Mouse (Mus musculus): ENCODE data around the gene Gm45717.

GRCm38 (mm10) chr7:140954733-140955071, 1.0 kb downstream of the Gm45717 start:
- no peak for TF ChIP-seq CTCF (IDR thresholded peaks at IDR 0.05; ENCODE audit: extremely low read depth, insufficient read length, insufficient replicate concordance, low read depth, low read length)
- TF ChIP-seq POLR2A (IDR thresholded peaks at IDR 0.05; ENCODE audit: low read depth, low read length), result no peak

Measured in small intestine, adult 2 months (tissue).